Mouse (Mus musculus) heart, postnatal 0 days (tissue): ENCODE data around the gene Sept10. TPM values are rescaled to one million over a fixed set of nuclear protein-coding genes. Genes with fewer than 3 reads are reported as not detected.

Experiments used
- ATAC-seq: fragments of 200-750 bp; cut with Nextera tagmentation; 2 replicates; pipeline ENCODE4 v1.8.0; 2017; ENCODE audit warnings: low read depth, moderate number of reproducible peaks, moderate library complexity; ENCODE audit not compliant: insufficient read depth
- DNase-seq: peaks from one replicate; pipeline ENCODE4 v3.0.0-alpha.2; 2016; ENCODE audit warnings: low spot score
- H3K27ac ChIP-seq: fragments of 300-500 bp; sonication (generic); 2 replicates; pipeline ENCODE4 v1.5.1; 2014; ENCODE audit warnings: low read depth, mild to moderate bottlenecking
- H3K27me3 ChIP-seq: fragments of 300-500 bp; sonication (generic); 2 replicates; pipeline ENCODE4 v1.6.1; 2014; ENCODE audit warnings: low read length, mixed read lengths; ENCODE audit not compliant: control insufficient read depth, insufficient read depth
- H3K36me3 ChIP-seq: fragments of 300-500 bp; sonication (generic); replicated peaks from 2 replicates; pipeline ENCODE4 v1.6.1; 2014; ENCODE audit warnings: low read length, mixed read lengths; ENCODE audit not compliant: control insufficient read depth, insufficient read depth
- H3K4me1 ChIP-seq: fragments of 300-500 bp; sonication (generic); 2 replicates; pipeline ENCODE4 v1.6.1; 2014; ENCODE audit warnings: antibody characterized with exemption; ENCODE audit not compliant: control insufficient read depth, insufficient read depth
- H3K4me2 ChIP-seq: fragments of 300-500 bp; sonication (generic); 2 replicates; pipeline ENCODE4 v1.6.1; 2014; ENCODE audit warnings: low read depth, mild to moderate bottlenecking, low read length, moderate library complexity
- H3K4me3 ChIP-seq: fragments of 300-500 bp; sonication (generic); 2 replicates; pipeline ENCODE4 v1.5.1; 2014; ENCODE audit warnings: low read depth, low read length
- H3K9ac ChIP-seq: fragments of 300-500 bp; sonication (generic); replicated peaks from 2 replicates; pipeline ENCODE4 v1.6.1; 2014; ENCODE audit warnings: low read depth, low read length, mixed read lengths
- H3K9me3 ChIP-seq: fragments of 300-500 bp; sonication (generic); replicated peaks from 2 replicates; pipeline ENCODE4 v1.6.1; 2016; ENCODE audit warnings: low read length; ENCODE audit not compliant: control insufficient read depth
- CTCF ChIP-seq: IDR thresholded peaks from 2 replicates; pipeline ENCODE4 v1.5.1; 2016; ENCODE audit warnings: antibody characterized with exemption, control low read depth, low read depth
- EP300 ChIP-seq: IDR thresholded peaks from 2 replicates; pipeline ENCODE4 v1.6.1; 2016; ENCODE audit warnings: antibody characterized with exemption, low read depth
- WGBS: fragments of 180-500 bp; shearing (Covaris S2); extraction: QIAGEN DNeasy Blood & Tissue Kit; methylation state at CpG from one replicate; pipeline ENCODE4 v1.1.7; 2014; 5-methylcytosine and 5-hydroxymethylcytosine counted together
- polyA plus RNA-seq: library from polyadenylated mRNA; unstranded; fragments of >200 nt; fragmentation: Nextera tagmentation; extraction: Ambion mirVana; gene quantifications from 2 replicates; pipeline ENCODE4 v1.2.1, GENCODE M21; 2015
- total RNA-seq: library from RNA; depleted of rRNA; stranded (reverse); fragments of >200 nt; gene quantifications from 2 replicates; pipeline ENCODE4 v1.2.3, GENCODE M21; 2014; ENCODE audit warnings: low replicate concordance

Sept10 gene
- total and polyA plus RNA-seq, 2 experiments from 2014 or later: 27.8 to 33.8 TPM

GRCm38 (mm10) chr10:59196763-59197162 lies 24.9 kb downstream of the Sept10 start:
- no peak for TF ChIP-seq EP300
- no peak for TF ChIP-seq CTCF
- Histone ChIP-seq H3K27ac (no peak overlapping the region), H3K4me1 (no peaks in the 10 kb centered on the region), H3K9me3 (no peaks in the 10 kb centered on the region), H3K36me3 (no peaks in the 10 kb centered on the region), H3K4me2 (no peak overlapping the region), H3K27me3 (no peaks in the 10 kb centered on the region), H3K9ac (no peak overlapping the region), H3K4me3 (no peak overlapping the region)
- DNase-seq: no peak
- no peak for ATAC-seq
- WGBS: 96% methylated on average over 3 of the region's 3 CpGs

- 65% methylated on average over 5 of the region's 5 CpGs for WGBS
- H3K36me3 ChIP-seq: 0 out of 2 replicates have a peak, but pooled peaks cover 14% of the 10 kb centered on the region
- H3K9me3 ChIP-seq: no peaks in the 10 kb centered on the region
- no peak overlapping the region for H3K9ac ChIP-seq
- no peak; the same call in 1 of the 2 replicates for ATAC-seq
- no peaks in the 10 kb centered on the region for H3K4me1 ChIP-seq
- DNase-seq: no peak
- H3K27ac ChIP-seq: no peak overlapping the region
- H3K27me3 ChIP-seq: no peaks in the 10 kb centered on the region
- TF ChIP-seq EP300 (no peak), CTCF (no peak)
- H3K4me3 ChIP-seq: no peak overlapping the region
- H3K4me2 ChIP-seq: no peak overlapping the region
These were observed 26.8 kb downstream of the Sept10 start for GRCm38 (mm10) chr10:59194891-59195290.

- whole genome bisulfite sequencing: 57% methylated on average over 3 of the region's 3 CpGs
- ATAC-seq (no peak), DNase-seq (no peak)
- no peak overlapping the region for H3K4me3 ChIP-seq
- no peak overlapping the region for H3K27ac ChIP-seq
- TF ChIP-seq EP300 (no peak), CTCF (no peak)
- no peaks in the 10 kb centered on the region for H3K9me3 ChIP-seq
- H3K9ac ChIP-seq: no peak overlapping the region
- H3K27me3 ChIP-seq: no peaks in the 10 kb centered on the region
- H3K4me2 ChIP-seq: no peak overlapping the region
- H3K4me1 ChIP-seq: no peaks in the 10 kb centered on the region
- H3K36me3 ChIP-seq: peaks cover 11% of the 10 kb centered on the region; the same call in 1 of the 2 replicates
These were observed 39.3 kb downstream of the Sept10 start for GRCm38 (mm10) chr10:59182306-59182705.

GRCm38 (mm10) chr10:59179620-59180019 lies 42.0 kb downstream of the Sept10 start:
- Histone ChIP-seq H3K9me3 (no peaks in the 10 kb centered on the region), H3K4me2 (no peak overlapping the region), H3K36me3 (peaks cover 19% of the 10 kb centered on the region), H3K27me3 (no peaks in the 10 kb centered on the region), H3K4me3 (no peak overlapping the region), H3K9ac (no peak overlapping the region), H3K4me1 (no peaks in the 10 kb centered on the region), H3K27ac (no peak overlapping the region)
- no peak for TF ChIP-seq EP300
- TF ChIP-seq CTCF: no peak
- 25% methylated on average over 3 of the region's 3 CpGs for WGBS
- DNase-seq (no peak), ATAC-seq (no peak)

- Histone ChIP-seq H3K27me3 (no peaks in the 10 kb centered on the region), H3K4me3 (no peak overlapping the region), H3K4me2 (no peak overlapping the region), H3K36me3 (peaks cover 15% of the 10 kb centered on the region), H3K9ac (no peak overlapping the region), H3K27ac (no peak overlapping the region), H3K4me1 (no peaks in the 10 kb centered on the region), H3K9me3 (no peaks in the 10 kb centered on the region)
- WGBS: 95% methylated on average over 1 of the region's 1 CpGs
- DNase-seq (no peak), ATAC-seq (no peak)
- no peak for TF ChIP-seq CTCF
- TF ChIP-seq EP300: no peak
These were observed 49.1 kb downstream of the Sept10 start for GRCm38 (mm10) chr10:59172539-59172938.

- H3K9me3 ChIP-seq: no peaks in the 10 kb centered on the region
- no peak overlapping the region for H3K4me3 ChIP-seq
- no peak for ATAC-seq
- no peak overlapping the region for H3K4me2 ChIP-seq
- H3K9ac ChIP-seq: no peak overlapping the region
- TF ChIP-seq CTCF (no peak), EP300 (no peak)
- H3K4me1 ChIP-seq: no peaks in the 10 kb centered on the region
- H3K27ac ChIP-seq: no peak overlapping the region
- no peak for DNase-seq
- no peaks in the 10 kb centered on the region for H3K27me3 ChIP-seq
- WGBS: 67% methylated on average over 3 of the region's 3 CpGs
- H3K36me3 ChIP-seq: peaks cover 8% of the 10 kb centered on the region
These were observed 50.6 kb downstream of the Sept10 start for GRCm38 (mm10) chr10:59171042-59171441.
